Mouse (Mus musculus): ENCODE measurements around the gene Tcp11l2. TPM values are rescaled to one million over a fixed set of nuclear protein-coding genes. Genes with fewer than 3 reads are reported as not detected.

Tcp11l2 gene
- total RNA-seq, 1 experiment from 2014 or later, result 168 TPM

- no peak for ATAC-seq (ENCODE audit: extremely low read depth, insufficient number of reproducible peaks, low FRiP score, poor library complexity, severe bottlenecking)
Observed at GRCm38 (mm10) chr10:84639525-84640287, 63.3 kb downstream of the Tcp11l2 start.

DNA sequence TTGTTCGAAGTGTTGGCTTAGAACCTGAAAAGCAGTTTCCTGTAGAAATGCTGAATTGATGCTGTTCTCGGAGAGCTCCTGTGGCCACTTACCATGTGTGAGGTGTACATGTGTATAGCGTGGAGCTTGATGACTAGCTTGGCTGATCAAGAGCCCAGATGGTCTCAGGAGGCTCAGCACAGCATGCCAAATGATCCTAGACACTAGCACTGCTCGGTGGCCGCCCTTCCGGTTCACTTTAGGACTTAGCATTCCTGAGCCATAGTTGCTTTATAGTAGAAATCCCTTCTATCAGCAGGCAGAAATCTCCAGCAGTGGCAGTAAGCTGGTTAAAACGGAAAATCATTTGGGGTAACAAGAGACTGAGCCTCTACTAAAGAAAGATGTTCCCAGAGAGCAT, 64.4 kb downstream of the Tcp11l2 start:
- ATAC-seq (ENCODE audit: extremely low read depth, insufficient number of reproducible peaks, low FRiP score, poor library complexity, severe bottlenecking), result no peak

DNA sequence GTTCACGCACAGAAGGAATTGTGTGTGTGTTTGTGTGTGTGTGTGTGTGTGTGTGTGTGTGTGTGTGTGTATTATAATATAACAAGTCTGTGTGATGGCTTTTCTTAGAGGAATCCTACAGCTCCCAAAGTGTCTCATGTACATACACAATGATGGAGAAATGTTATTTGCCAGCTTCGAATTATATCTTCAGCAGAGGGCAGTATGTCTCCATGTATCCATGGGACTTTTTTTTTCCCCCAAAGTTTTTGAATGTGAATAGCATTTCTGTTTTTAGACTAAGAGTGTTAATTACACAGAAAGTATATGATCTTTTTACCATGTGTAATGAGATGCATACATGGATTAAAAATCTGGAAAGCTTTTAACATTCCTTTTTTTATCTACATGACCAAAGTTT, 65.2 kb downstream of the Tcp11l2 start:
- no peak for ATAC-seq (ENCODE audit: extremely low read depth, insufficient number of reproducible peaks, low FRiP score, poor library complexity, severe bottlenecking)

DNA sequence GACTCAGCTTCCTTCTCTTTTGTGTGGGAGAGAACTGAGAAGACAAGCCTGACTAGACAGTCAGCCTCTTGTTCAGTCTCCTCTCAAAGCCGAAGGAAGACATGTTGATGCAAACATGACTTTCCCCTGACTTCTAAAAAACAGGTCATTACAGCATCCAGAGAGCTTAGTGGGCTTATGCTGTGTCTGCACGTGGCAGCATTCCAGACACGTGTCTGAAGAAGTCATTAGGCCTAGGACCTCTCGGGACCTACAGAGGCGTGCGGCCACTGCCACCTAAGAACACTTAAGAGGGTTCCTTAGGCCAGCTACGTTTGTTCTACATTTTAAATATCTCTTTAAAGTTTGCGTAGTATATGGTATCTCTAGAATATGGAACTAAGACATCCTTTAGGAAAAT, 69.5 kb downstream of the Tcp11l2 start:
- ATAC-seq (ENCODE audit: extremely low read depth, insufficient number of reproducible peaks, low FRiP score, poor library complexity, severe bottlenecking), result no peak

- ATAC-seq (ENCODE audit: extremely low read depth, insufficient number of reproducible peaks, low FRiP score, poor library complexity, severe bottlenecking), result peak; percentile 64
Observed at GRCm38 (mm10) chr10:84646506-84647102, 70.2 kb downstream of the Tcp11l2 start.

DNA sequence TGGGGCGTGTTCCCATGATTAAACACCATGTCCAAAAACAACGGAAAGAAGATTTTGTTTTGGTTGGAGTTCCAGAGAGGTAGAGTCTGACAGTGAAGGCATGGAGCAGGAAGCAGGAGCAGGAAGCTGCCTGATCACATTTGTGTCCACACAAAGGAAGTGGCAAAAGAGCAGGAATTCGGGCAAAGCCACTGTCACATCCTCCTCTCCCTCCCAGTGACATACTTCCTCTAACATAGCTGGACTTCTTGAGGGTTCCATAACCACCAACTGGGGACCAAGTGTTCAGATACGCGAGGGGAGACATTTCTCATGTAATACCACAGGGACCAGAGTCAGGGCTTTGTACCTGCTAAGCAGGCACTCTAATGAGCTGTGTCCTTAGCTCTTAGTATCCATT, 70.8 kb downstream of the Tcp11l2 start:
- no peak for ATAC-seq (ENCODE audit: extremely low read depth, insufficient number of reproducible peaks, low FRiP score, poor library complexity, severe bottlenecking)

DNA sequence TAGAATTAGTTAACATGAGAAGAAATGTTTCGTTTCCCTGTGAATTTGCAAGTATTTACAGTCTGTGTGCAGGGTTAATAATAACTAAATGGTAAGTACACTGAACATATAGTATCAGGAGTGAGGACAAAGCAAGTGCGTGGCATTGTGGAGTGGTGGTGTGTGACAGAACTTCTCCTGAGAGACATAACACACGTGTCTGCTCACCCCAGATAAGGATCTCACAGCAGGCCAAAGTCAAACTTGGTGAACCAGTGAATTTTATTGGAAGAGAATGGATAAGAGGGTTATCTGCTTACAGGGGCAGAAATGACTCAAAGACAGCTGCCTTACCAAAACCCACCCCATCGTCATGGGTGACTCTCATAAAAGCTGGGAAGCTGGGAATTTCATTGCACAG, 72.5 kb downstream of the Tcp11l2 start:
- no peak for ATAC-seq (ENCODE audit: extremely low read depth, insufficient number of reproducible peaks, low FRiP score, poor library complexity, severe bottlenecking)

DNA sequence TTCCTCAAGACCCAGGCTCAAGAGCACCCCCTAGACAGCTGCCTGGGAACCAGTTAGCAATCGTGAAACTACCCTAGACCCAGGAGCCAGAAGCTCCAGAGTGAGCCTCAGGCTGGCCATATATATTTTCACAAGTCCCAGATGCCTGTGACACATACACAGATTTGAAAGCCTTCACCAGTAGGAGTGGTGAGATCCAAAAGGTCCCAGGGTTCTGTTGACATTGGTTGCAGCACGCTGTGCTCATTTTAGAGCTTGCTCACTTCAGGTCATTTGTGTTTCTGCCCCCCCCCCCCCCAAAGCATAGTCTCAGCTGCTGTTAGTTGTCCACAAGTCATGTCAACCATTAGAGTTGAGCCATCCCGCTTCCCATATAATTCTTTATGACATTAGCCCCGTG, 77.6 kb downstream of the Tcp11l2 start:
- ATAC-seq (ENCODE audit: extremely low read depth, insufficient number of reproducible peaks, low FRiP score, poor library complexity, severe bottlenecking), result no peak

DNA sequence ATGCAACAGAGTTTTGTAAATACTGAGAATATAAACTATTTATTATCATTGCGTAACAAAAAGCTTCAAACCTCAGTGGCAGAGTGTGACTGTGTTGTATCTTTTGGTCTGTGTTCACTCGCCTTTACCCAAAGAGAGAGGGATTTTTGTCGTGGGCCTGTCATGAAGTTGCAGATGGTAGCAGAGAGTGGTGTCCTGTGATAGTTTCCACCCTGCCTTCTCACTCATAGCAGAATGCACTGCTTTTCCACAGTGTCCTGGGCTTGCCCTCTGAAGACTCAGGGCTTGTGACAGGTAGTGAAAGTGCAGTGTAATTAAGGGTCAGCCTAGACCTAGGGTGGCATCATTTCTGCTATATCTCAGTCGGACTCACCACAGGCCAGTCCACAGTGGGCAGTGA, 78.3 kb downstream of the Tcp11l2 start:
- ATAC-seq (ENCODE audit: extremely low read depth, insufficient number of reproducible peaks, low FRiP score, poor library complexity, severe bottlenecking), result no peak

DNA sequence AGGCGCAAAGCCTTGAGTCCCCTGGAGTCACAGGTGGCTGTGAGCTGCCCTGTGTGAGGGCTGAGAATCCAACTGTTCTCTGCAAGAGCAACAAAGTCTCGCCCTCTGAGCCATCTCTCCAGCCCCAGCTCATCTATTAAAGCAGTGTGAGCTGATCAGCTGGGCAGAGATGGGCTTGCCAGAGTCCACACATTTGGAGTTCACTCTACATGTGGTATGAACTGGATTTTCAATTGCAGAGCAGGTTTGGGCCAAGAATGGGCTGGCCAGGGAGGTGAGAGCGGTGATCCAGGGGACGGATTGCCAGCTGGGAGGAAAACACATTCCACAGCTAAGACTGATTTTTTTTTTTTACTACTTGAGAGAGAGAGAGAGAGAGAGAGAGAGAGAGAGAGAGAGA, 80.2 kb downstream of the Tcp11l2 start:
- ATAC-seq (ENCODE audit: extremely low read depth, insufficient number of reproducible peaks, low FRiP score, poor library complexity, severe bottlenecking), result no peak

GRCm38 (mm10) chr10:84657437-84658087, 81.1 kb downstream of the Tcp11l2 start:
- no peak for ATAC-seq (ENCODE audit: extremely low read depth, insufficient number of reproducible peaks, low FRiP score, poor library complexity, severe bottlenecking)

DNA sequence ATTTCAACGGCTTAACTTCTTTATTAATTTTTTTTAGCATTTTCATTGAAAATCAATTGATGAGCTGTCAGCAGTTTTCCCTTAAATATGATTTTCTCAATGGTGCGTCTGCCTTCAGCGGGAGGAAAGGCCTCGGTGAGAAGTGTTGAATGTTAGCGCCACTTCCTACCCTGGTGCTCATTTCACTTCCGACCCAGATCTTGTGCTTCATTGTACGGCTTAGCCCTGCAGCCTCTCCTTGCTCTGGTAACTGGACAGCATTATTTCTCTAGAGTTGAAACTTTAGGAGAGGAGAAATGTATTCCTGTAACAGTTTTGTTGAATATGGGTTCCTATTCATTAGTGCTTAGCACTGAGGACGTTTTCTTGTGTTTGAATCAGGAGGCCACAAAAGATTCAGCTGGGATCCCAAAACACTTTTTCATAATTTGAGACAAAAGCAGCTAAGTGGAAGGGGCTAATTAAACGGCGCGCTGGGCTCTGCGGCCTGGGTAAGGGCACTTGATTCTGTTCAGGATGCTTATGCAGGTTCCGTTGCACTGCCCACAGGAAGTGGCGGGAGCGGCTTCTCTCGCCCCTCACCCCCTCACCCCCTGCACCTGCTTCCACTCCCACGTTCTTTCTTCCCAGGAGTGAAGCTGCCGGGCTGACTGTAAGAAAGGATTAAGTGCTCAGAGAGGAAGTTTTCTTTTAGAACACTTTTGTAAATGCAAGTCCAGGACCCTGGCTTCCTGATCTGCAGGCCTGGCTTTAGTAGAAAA, 81.8 kb downstream of the Tcp11l2 start:
- no peak for ATAC-seq (ENCODE audit: extremely low read depth, insufficient number of reproducible peaks, low FRiP score, poor library complexity, severe bottlenecking)

DNA sequence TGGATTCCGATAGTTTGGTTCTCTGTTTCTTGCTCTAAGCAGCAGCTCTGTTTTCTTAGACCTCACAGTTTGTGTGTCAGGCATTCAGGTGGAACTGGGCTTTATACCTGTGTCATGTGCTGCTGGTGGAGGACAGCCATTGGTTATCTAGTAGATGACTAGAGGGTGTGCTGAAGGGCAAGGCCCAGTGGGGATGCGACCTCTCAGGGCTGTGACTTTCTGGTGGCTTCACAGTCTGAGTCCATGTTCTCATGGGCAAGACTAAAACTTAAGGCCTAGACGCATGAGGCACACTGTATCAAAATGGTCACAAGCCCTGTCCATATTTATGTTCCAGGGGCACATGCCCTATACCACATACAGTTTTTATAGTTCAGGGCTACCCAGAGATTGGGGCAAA, 82.9 kb downstream of the Tcp11l2 start:
- ATAC-seq (ENCODE audit: extremely low read depth, insufficient number of reproducible peaks, low FRiP score, poor library complexity, severe bottlenecking), result no peak

- ATAC-seq (ENCODE audit: extremely low read depth, insufficient number of reproducible peaks, low FRiP score, poor library complexity, severe bottlenecking), result no peak
Observed at GRCm38 (mm10) chr10:84662138-84662537, 85.7 kb downstream of the Tcp11l2 start.

Other genes with a start within 250 kb of the Tcp11l2 start
- 0.49 and 1.0 TPM in 2 replicates for gene Nuak1, start 136.0 kb upstream of the Tcp11l2 start, total RNA-seq (2017)
- gene Ckap4, start 42.6 kb upstream of the Tcp11l2 start, total RNA-seq (2017), result 40.4 and 43.1 TPM in 2 replicates
- gene Polr3b, start 45.7 kb downstream of the Tcp11l2 start, total RNA-seq (2017), result 46.3 and 55.4 TPM in 2 replicates
- 0.37 TPM in 1 of 2 replicates, not detected in the other for gene Rfx4, start 179.4 kb downstream of the Tcp11l2 start, total RNA-seq (2017)

All from neutrophil, adult 5-6 weeks (primary cell).